ENCODE assay signal across 9 mouse cellular contexts in genomic region chr2:152399122-152399542, GRCm38 (mm10). TPM values are rescaled to one million over a fixed set of nuclear protein-coding genes. Genes with fewer than 3 reads are reported as not detected.
DNase-seq lines count a peak whose midpoint lies in the region; ATAC-seq and TF ChIP-seq lines count a peak whose summit lies in the region.
"Had no signal": no experiment of that assay in that cellular context is flagged by ENCODE, and none has a peak within 500 bp of the region (broad histone marks: within the 10 kb centered on the region; RNA-seq: fewer than 3 reads in every experiment).

No protein-coding gene starts in this region.

- H3K27me3 ChIP-seq in heart, embryonic 15.5 days = no peaks in the 10 kb centered on the region
- H3K27me3 ChIP-seq in MEL (ENCODE audit: control insufficient read depth in 1 of 2, insufficient read depth in 2 of 2, low read length in 2 of 2) = no peaks in the 10 kb centered on the region
- H3K27me3 ChIP-seq in forebrain, postnatal 0 days (ENCODE audit: insufficient read depth, low read length) = no peaks in the 10 kb centered on the region
- H3K27me3 ChIP-seq in midbrain, embryonic 10.5 days (ENCODE audit: low read depth, poor library complexity, severe bottlenecking) = peaks cover 4% of the 10 kb centered on the region
- H3K27me3 ChIP-seq: Patski had no signal

- TF ChIP-seq EP300 in MEL (IDR thresholded peaks at IDR 0.05; ENCODE audit: low read depth in 1 of 2, low read length in 2 of 2) = peak in 1 of 2 experiments; percentile 27; a peak in 1 of 4 replicates

- no peaks in the 10 kb centered on the region for H3K9me3 ChIP-seq in heart, embryonic 15.5 days (replicated peaks)
- H3K9me3 ChIP-seq in MEL (replicated peaks; ENCODE audit: insufficient read depth, low read length) = no peaks in the 10 kb centered on the region
- no peaks in the 10 kb centered on the region for H3K9me3 ChIP-seq in forebrain, postnatal 0 days (ENCODE audit: low read length)
- no peaks in the 10 kb centered on the region for H3K9me3 ChIP-seq in midbrain, embryonic 10.5 days (replicated peaks)

- peak overlapping the region; percentile 94 for H3K9ac ChIP-seq in heart, embryonic 15.5 days
- H3K9ac ChIP-seq in MEL (ENCODE audit: control insufficient read depth, low read depth, low read length, poor library complexity, severe bottlenecking) = peak overlapping the region; percentile 42
- peak overlapping the region; percentile 97 for H3K9ac ChIP-seq in forebrain, postnatal 0 days

- H3K36me3 ChIP-seq in heart, embryonic 15.5 days = 0 out of 2 replicates have a peak, but pooled peaks cover 4% of the 10 kb centered on the region
- peaks cover 0 to 3% of the 10 kb centered on the region in 2 experiments; a peak in 1 of 4 replicates for H3K36me3 ChIP-seq in MEL (ENCODE audit: control insufficient read depth in 1 of 2, insufficient read depth in 2 of 2, low read length in 2 of 2)
- H3K36me3 ChIP-seq in forebrain, postnatal 0 days (ENCODE audit: insufficient read depth) = no peaks in the 10 kb centered on the region
- peaks cover 10% of the 10 kb centered on the region for H3K36me3 ChIP-seq in midbrain, embryonic 10.5 days

- H3K79me2 ChIP-seq in MEL (ENCODE audit: control insufficient read depth, insufficient read depth, low read length, poor library complexity) = peaks cover 14% of the 10 kb centered on the region

- no peak for TF ChIP-seq RAD21 in MEL (IDR thresholded peaks at IDR 0.05; ENCODE audit: low read depth, low read length)

- no peak; a peak in 1 of 4 replicates for TF ChIP-seq POLR2A in MEL (IDR thresholded peaks at IDR 0.05; ENCODE audit: control insufficient read depth in 1 of 2, insufficient read depth in 1 of 2, low read depth in 1 of 2, low read length in 2 of 2, poor library complexity in 1 of 2)

- no peak for TF ChIP-seq CTCF in MEL (IDR thresholded peaks at IDR 0.05 in 2 of 3, conservative IDR thresholded peaks at IDR 0.05 in 1 of 3; ENCODE audit: control insufficient read depth in 1 of 3, insufficient read depth in 1 of 3, low read depth in 2 of 3, low read length in 3 of 3, poor library complexity in 1 of 3, severe bottlenecking in 1 of 3)
- TF ChIP-seq CTCF in forebrain, postnatal 0 days (IDR thresholded peaks at IDR 0.05; ENCODE audit: low read depth) = no peak

- peaks cover 30% of the 10 kb centered on the region for H3K4me1 ChIP-seq in heart, embryonic 15.5 days (replicated peaks)
- peaks cover 0 to 18% of the 10 kb centered on the region in 2 experiments; a peak in 3 of 4 replicates for H3K4me1 ChIP-seq in MEL (ENCODE audit: control insufficient read depth in 1 of 2, insufficient read depth in 2 of 2, low read length in 2 of 2)
- H3K4me1 ChIP-seq in forebrain, postnatal 0 days (ENCODE audit: insufficient read depth) = peaks cover 9% of the 10 kb centered on the region; the same call in 1 of the 2 replicates
- peaks cover 50% of the 10 kb centered on the region for H3K4me1 ChIP-seq in midbrain, embryonic 10.5 days

- H3K4me2 ChIP-seq in heart, embryonic 15.5 days = peak overlapping the region; percentile 89
- peak overlapping the region; percentile 85 for H3K4me2 ChIP-seq in forebrain, postnatal 0 days (ENCODE audit: low read depth)

- peak overlapping the region; percentile 100 for H3K27ac ChIP-seq in heart, embryonic 15.5 days
- H3K27ac ChIP-seq in MEL (ENCODE audit: control insufficient read depth, low read depth, low read length) = no peak overlapping the region
- peak overlapping the region; percentile 100 for H3K27ac ChIP-seq in forebrain, postnatal 0 days (ENCODE audit: low read depth, low read length)
- peak overlapping the region; percentile 98 for H3K27ac ChIP-seq in midbrain, embryonic 10.5 days (replicated peaks)

- H3K4me3 ChIP-seq in heart, embryonic 15.5 days = peak overlapping the region; percentile 87
- peak overlapping the region; percentile 58 to 66 for H3K4me3 ChIP-seq in MEL (ENCODE audit: control insufficient read depth in 1 of 2, insufficient read depth in 1 of 2, low read depth in 2 of 2, low read length in 2 of 2)
- H3K4me3 ChIP-seq in forebrain, postnatal 0 days (ENCODE audit: low read depth, low read length) = peak overlapping the region; percentile 91
- peak overlapping the region; percentile 71 for H3K4me3 ChIP-seq in midbrain, embryonic 10.5 days

- DNase-seq in heart, postnatal 4 days = no peak
- no peak for DNase-seq in MEL (ENCODE audit: low read depth, low spot score)
- peak; percentile 84 for DNase-seq in forebrain, postnatal 0 days
- DNase-seq in midbrain, embryonic 10.5 days (ENCODE audit: low spot score) = no peak
- DNase-seq in urinary bladder, postnatal 36 days (ENCODE audit: low spot score in 2 of 2) = no peak
- DNase-seq in frontal cortex, postnatal 10 days (ENCODE audit: low spot score in 2 of 2) = no peak
- DNase-seq in kidney, postnatal 10 days = no peak

- no peak for ATAC-seq in heart, embryonic 15.5 days (replicated peaks; ENCODE audit: insufficient number of reproducible peaks, insufficient read depth, low FRiP score, low read depth)
- ATAC-seq in forebrain, postnatal 0 days = peak; percentile 38

- 2% methylated on average over 13 of the region's 13 CpGs for WGBS in heart, embryonic 15.5 days
- under 1% methylated on average over 13 of the region's 13 CpGs for WGBS in forebrain, postnatal 0 days
- under 1% methylated on average over 13 of the region's 13 CpGs for WGBS in midbrain, embryonic 10.5 days

TF ChIP-seq in MEL, 35 proteins besides CTCF, POLR2A, EP300 and RAD21:
- TF ChIP-seq GATA1 (IDR thresholded peaks at IDR 0.05; ENCODE audit: low read depth, low read length) = peak; percentile 53
- TF ChIP-seq ETS1 (IDR thresholded peaks at IDR 0.05; ENCODE audit: low read depth, low read length) = 0 out of 2 replicates have a peak, but pooled peaks have one; percentile 18
- 0 out of 2 replicates have a peak, but pooled peaks have one; percentile 9 for TF ChIP-seq MAZ (IDR thresholded peaks at IDR 0.05; ENCODE audit: low read depth, low read length)
- TF ChIP-seq MXI1 (IDR thresholded peaks at IDR 0.05; ENCODE audit: low read depth, low read length) = no peak

RNA-seq across cellular contexts. Expression of gene Sox12, which starts 1.3 kb away (rescaled TPM):
- polyA plus RNA-seq in heart, embryonic 15.5 days (2015; fragmentation: Nextera tagmentation; extraction: Ambion mirVana) = 6.5 and 7.0 TPM in 2 replicates
- 10 to 100 TPM; 42.3 to 42.6 TPM for total RNA-seq in heart, postnatal 4 days (2021)
- 1.5 and 2.0 TPM in 2 replicates for total RNA-seq in MEL (2012; rRNA removed)
- 10 to 100 TPM in 1 of 2 experiments, not detected in 1; 24.7 TPM for polyA plus RNA-seq in MEL (2012; ENCODE audit: insufficient read depth in 1 of 2, insufficient read length in 2 of 2, low read depth in 1 of 2, low replicate concordance in 2 of 2, missing spikeins in 1 of 2)
- total RNA-seq in forebrain, postnatal 0 days (2014; rRNA removed) = 47.1 and 47.8 TPM in 2 replicates
- polyA plus RNA-seq in forebrain, postnatal 0 days (2015; fragmentation: Nextera tagmentation; extraction: Ambion mirVana) = 10.0 and 11.9 TPM in 2 replicates
- 8.6 and 9.2 TPM in 2 replicates for polyA plus RNA-seq in midbrain, embryonic 10.5 days (2016; fragmentation: Nextera tagmentation; extraction: Ambion mirVana)

RNA-seq across cellular contexts. Expression of gene Zcchc3, which starts 15.7 kb away (rescaled TPM):
- 30.8 and 31.7 TPM in 2 replicates for polyA plus RNA-seq in heart, embryonic 15.5 days (2015; fragmentation: Nextera tagmentation; extraction: Ambion mirVana)
- 10 to 100 TPM; 24.9 to 27.4 TPM for total RNA-seq in heart, postnatal 4 days (2021)
- 5.1 and 5.7 TPM in 2 replicates for total RNA-seq in MEL (2012; rRNA removed)
- polyA plus RNA-seq in MEL (2012; ENCODE audit: insufficient read depth in 1 of 2, insufficient read length in 2 of 2, low read depth in 1 of 2, low replicate concordance in 2 of 2, missing spikeins in 1 of 2) = 10 to 100 TPM in 1 of 2 experiments, not detected in 1; 12.1 TPM
- 10.5 and 16.4 TPM in 2 replicates for total RNA-seq in forebrain, postnatal 0 days (2014; rRNA removed)
- 13.5 and 15.4 TPM in 2 replicates for polyA plus RNA-seq in forebrain, postnatal 0 days (2015; fragmentation: Nextera tagmentation; extraction: Ambion mirVana)
- 47.7 and 49.8 TPM in 2 replicates for polyA plus RNA-seq in midbrain, embryonic 10.5 days (2016; fragmentation: Nextera tagmentation; extraction: Ambion mirVana)

RNA-seq across cellular contexts. Expression of gene 6820408C15Rik, which starts 16.3 kb away (rescaled TPM):
- 2.0 and 2.4 TPM in 2 replicates for polyA plus RNA-seq in heart, embryonic 15.5 days (2015; fragmentation: Nextera tagmentation; extraction: Ambion mirVana)
- total RNA-seq in heart, postnatal 4 days (2021) = 1 to 10 TPM; 3.8 to 4.0 TPM
- total RNA-seq in MEL (2012; rRNA removed) = 0.08 and 0.13 TPM in 2 replicates
- under 1 TPM in 1 of 2 experiments, not detected in 1; 0.31 TPM for polyA plus RNA-seq in MEL (2012; ENCODE audit: insufficient read depth in 1 of 2, insufficient read length in 2 of 2, low read depth in 1 of 2, low replicate concordance in 2 of 2, missing spikeins in 1 of 2)
- total RNA-seq in forebrain, postnatal 0 days (2014; rRNA removed) = 2.3 and 5.0 TPM in 2 replicates
- 5.6 and 6.4 TPM in 2 replicates for polyA plus RNA-seq in forebrain, postnatal 0 days (2015; fragmentation: Nextera tagmentation; extraction: Ambion mirVana)
- polyA plus RNA-seq in midbrain, embryonic 10.5 days (2016; fragmentation: Nextera tagmentation; extraction: Ambion mirVana) = 0.99 and 1.2 TPM in 2 replicates

RNA-seq across cellular contexts. Expression of gene Nrsn2, which starts 22.7 kb away (rescaled TPM):
- 1.6 and 2.1 TPM in 2 replicates for polyA plus RNA-seq in heart, embryonic 15.5 days (2015; fragmentation: Nextera tagmentation; extraction: Ambion mirVana)
- not detected for total RNA-seq in heart, postnatal 4 days (2021)
- not detected in 2 replicates for total RNA-seq in MEL (2012; rRNA removed)
- not detected for polyA plus RNA-seq in MEL (2012; ENCODE audit: insufficient read depth in 1 of 2, insufficient read length in 2 of 2, low read depth in 1 of 2, low replicate concordance in 2 of 2, missing spikeins in 1 of 2)
- 30.9 and 43.7 TPM in 2 replicates for total RNA-seq in forebrain, postnatal 0 days (2014; rRNA removed)
- 32.0 and 52.1 TPM in 2 replicates for polyA plus RNA-seq in forebrain, postnatal 0 days (2015; fragmentation: Nextera tagmentation; extraction: Ambion mirVana)
- 1.3 and 3.7 TPM in 2 replicates for polyA plus RNA-seq in midbrain, embryonic 10.5 days (2016; fragmentation: Nextera tagmentation; extraction: Ambion mirVana)
- polyA plus RNA-seq: Patski had no signal

RNA-seq across cellular contexts. Expression of gene Trib3, which starts 55.3 kb away (rescaled TPM):
- 2.9 and 3.1 TPM in 2 replicates for polyA plus RNA-seq in heart, embryonic 15.5 days (2015; fragmentation: Nextera tagmentation; extraction: Ambion mirVana)
- total RNA-seq in heart, postnatal 4 days (2021) = 1 to 10 TPM; 2.9 TPM
- 6.1 and 62.9 TPM in 2 replicates for total RNA-seq in MEL (2012; rRNA removed)
- 10 to 100 TPM in 1 of 2 experiments, not detected in 1; 34.9 TPM for polyA plus RNA-seq in MEL (2012; ENCODE audit: insufficient read depth in 1 of 2, insufficient read length in 2 of 2, low read depth in 1 of 2, low replicate concordance in 2 of 2, missing spikeins in 1 of 2)
- 2.0 and 2.2 TPM in 2 replicates for total RNA-seq in forebrain, postnatal 0 days (2014; rRNA removed)
- 1.3 and 1.4 TPM in 2 replicates for polyA plus RNA-seq in forebrain, postnatal 0 days (2015; fragmentation: Nextera tagmentation; extraction: Ambion mirVana)
- polyA plus RNA-seq in midbrain, embryonic 10.5 days (2016; fragmentation: Nextera tagmentation; extraction: Ambion mirVana) = 2.2 and 2.8 TPM in 2 replicates

Comparison
In these comparisons a context has a peak if more than half of its experiments do, and no peak if none do; other contexts are left out.
1. H3K9ac ChIP-seq: peak in every context shown above with its lines; median percentile 97 in forebrain, postnatal 0 days; 94 in heart, embryonic 15.5 days; 42 in MEL.